Mouse (Mus musculus) cortical plate, adult 2 months (tissue): ENCODE data around the gene Yipf3.

Experiments
- CTCF ChIP-seq: fragments of 200-500 bp; IDR thresholded peaks from 2 replicates; pipeline ENCODE4 v1.5.1; 2011; ENCODE audit warnings: mild to moderate bottlenecking, control low read depth, low read length; ENCODE audit not compliant: insufficient read depth; ENCODE audit errors: extremely low read depth
- POLR2A ChIP-seq: fragments of 200-500 bp; IDR thresholded peaks from 2 replicates; pipeline ENCODE4 v1.6.1; 2011; ENCODE audit warnings: mild to moderate bottlenecking, low read length, control low read depth; ENCODE audit not compliant: insufficient read depth; ENCODE audit errors: extremely low read depth

DNA sequence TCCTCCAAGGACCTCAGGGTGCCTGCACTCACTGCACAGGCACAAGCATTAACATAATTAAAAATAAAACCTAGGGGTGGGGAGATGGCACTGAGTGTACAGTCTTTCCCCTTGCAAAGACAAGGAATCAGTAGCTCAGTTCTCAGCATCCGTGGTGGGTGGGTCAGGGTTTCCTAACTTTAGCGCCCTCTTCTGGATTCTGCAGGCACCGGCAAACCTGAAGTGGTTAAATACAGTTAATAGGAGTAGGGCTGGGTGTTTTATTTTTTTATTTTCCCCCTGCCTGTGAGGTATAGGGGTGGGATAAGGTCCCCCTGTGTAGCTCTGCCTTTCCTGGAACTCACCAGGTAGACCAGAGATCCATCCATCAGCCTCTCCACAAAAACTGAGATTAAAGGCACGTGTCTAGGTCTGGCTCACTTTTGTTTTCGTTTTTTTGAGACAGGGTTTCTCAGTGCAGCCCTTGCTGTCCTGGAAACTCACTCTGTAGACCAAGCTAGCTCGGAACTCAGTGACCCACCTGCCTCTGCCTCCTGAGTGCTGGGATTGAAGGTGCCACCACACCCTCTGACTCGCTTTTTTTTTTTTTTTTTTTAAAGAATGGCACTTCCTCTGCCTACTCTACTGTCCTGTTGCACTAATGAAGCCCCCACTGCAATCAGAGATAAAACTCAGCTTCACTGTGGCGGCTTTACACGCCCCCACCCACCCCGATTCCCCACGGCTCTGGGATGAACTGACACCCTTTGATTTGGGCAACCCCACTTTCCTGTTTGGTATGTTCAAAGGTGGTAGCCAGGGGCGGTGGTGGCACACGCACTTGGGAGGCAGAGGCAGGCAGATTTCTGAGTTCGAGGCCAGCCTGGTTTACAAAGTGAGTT, 4.9 kb downstream of the Yipf3 start:
- TF ChIP-seq POLR2A (peak; percentile 19; the same call in 1 of the 2 replicates), CTCF (peak; percentile 32; the same call in 1 of the 2 replicates)
